Mouse (Mus musculus) adipose tissue, adult 10 weeks (tissue): ENCODE measurements around the gene Llph. TPM values are rescaled to one million over a fixed set of nuclear protein-coding genes. Genes with fewer than 3 reads are reported as not detected.

Experiments used
- polyA plus RNA-seq: library from polyadenylated mRNA; stranded (reverse); fragments of 350-450 nt; fragmentation: Illumina TruSeq; extraction: RNeasy Lipid Tissue Mini Kit (QIAGEN cat#74804); gene quantifications from one replicate; pipeline ENCODE4 v1.2.3, GENCODE M21; 2014; ENCODE audit warnings: low read depth, low replicate concordance

Gene Llph
- polyA plus RNA-seq: 40.1 TPM

DNA sequence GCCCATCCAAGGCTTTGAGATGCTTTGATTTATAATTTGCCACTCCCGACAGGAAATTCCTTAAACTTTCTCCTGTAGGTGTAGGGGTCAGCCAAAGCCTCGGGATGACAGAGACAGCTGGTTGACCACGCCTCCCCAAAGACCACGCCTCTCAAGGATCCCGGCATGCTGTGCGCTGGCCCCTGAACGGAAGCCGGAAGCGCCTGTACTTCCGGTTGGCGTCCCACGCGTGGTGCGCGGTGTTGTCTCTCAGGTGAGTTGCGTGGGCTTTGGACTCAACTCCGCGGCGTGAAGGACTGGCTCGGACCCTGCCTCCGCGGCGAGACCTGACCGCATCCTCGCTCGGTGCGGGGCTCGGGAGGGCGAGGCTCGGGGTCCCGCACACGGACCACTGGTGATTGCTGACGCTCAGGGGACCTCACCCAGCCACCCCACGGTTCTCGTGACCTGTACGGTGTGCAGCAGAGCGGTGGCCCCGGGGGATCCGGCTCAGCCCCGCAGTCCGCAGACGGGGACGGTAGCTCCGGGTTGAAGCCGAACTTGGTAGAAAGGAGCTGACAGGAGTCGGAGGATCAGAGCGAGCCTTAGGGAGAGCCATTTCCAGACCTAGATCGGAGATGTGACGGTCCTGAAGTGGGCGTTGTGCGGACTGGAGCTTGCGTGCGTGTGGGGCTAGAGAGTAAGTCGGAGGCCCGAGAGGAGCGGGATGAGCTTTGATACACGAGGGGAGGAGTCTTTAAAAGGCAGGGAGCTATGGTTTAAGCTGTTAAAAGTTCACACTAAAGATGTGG is at the start of gene Llph:
Llph (plus strand) TSS at position 200 of the 791 bp plus-strand sequence.

DNA sequence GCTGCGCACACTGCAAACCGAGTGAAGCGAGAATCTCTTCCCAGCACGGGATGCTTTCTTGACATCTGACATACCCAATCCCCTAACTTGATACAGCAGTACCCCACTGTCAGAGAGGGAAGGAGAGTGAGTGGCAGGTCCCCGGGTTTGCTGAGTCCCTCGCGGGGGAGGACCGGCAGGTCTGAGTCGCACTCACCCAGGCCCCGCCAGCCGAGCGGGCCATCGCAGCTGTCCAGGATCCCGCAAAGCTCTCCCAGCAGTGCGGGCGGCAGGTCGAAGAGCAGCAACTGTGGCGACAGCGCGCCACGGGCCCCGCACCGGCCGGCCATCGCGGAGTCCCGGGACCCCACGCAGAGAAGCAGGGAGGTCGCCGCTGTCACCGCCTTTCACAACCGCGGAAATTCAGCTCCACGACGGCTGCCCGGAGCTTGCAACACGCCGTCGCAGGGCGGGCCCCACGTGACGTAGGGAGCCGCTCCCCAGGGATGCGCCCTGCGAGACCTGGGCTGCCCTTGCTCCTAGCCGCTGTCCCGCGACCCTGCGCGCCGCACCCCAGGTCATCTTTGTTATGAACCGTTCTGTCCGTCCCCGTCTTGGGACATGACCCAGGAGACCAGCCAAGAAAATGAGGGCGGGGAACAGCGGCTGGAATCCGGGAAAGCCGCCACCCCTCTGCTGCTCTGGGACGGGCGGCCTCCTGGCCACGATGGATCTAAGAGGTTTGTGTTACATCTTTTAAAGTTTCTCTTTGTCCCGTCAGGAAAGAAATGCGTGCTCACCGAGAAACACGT is 25.5 kb upstream of the Llph start, which contains the start of gene Tmbim4:
Tmbim4 (plus strand) TSS at position 460 of the 791 bp plus-strand sequence.

GRCm38 (mm10) chr10:120201961-120202402 is 24.9 kb upstream of the Llph start, which contains the start of gene Irak3:
Irak3 (minus strand) TSS chr10:120202130.

Other genes with a start within 250 kb of the Llph start
- 6.9 TPM for gene Helb, start 114.1 kb upstream of the Llph start, polyA plus RNA-seq
- gene Tmbim4, start 25.5 kb upstream of the Llph start, polyA plus RNA-seq: 304 TPM
- 8.0 TPM for gene Irak3, start 24.9 kb upstream of the Llph start, polyA plus RNA-seq
- gene Hmga2, start 249.4 kb downstream of the Llph start, polyA plus RNA-seq: 0.32 TPM